Mouse (Mus musculus) CH12.LX (cell line): Measurements from ENCODE around the gene Coa7. TPM values are rescaled to one million over a fixed set of nuclear protein-coding genes. Genes with fewer than 3 reads are reported as not detected.
A peak's percentile ranks its signal among the peaks of the same experiment; 100 is the strongest.

ENCODE experiments used
- DNase-seq: peaks from one replicate; pipeline ENCODE4 v3.0.0-alpha.2; 2013; ENCODE audit errors: extremely low read depth
- H3K27ac ChIP-seq: 2 replicates; pipeline ENCODE4 v1.5.1; 2012; ENCODE audit warnings: low read depth, mild to moderate bottlenecking, control low read depth, moderate library complexity; ENCODE audit not compliant: insufficient read depth
- H3K27me3 ChIP-seq: replicated peaks from 2 replicates; pipeline ENCODE3; 2012; ENCODE audit warnings: inconsistent platforms
- H3K36me3 ChIP-seq, 2 experiments: replicated peaks in 1 of 2; 2 replicates each; pipeline versions ENCODE3 to v1.6.1; 2012; ENCODE audit warnings: inconsistent platforms in 1 of 2, low read length in 1 of 2, mild to moderate bottlenecking in 1 of 2, mixed read lengths in 1 of 2, moderate library complexity in 1 of 2; ENCODE audit not compliant: control insufficient read depth in 1 of 2, insufficient read depth in 1 of 2
- H3K4me1 ChIP-seq, 2 experiments: 2 replicates each; pipeline ENCODE4 v1.6.1; 2012; ENCODE audit warnings: inconsistent platforms in 1 of 2, moderate library complexity in 1 of 2; ENCODE audit not compliant: insufficient read depth in 2 of 2, control insufficient read depth in 1 of 2
- H3K4me2 ChIP-seq: 2 replicates; pipeline ENCODE4 v1.6.1; 2012; ENCODE audit warnings: low read depth, mild to moderate bottlenecking, control low read depth; ENCODE audit not compliant: poor library complexity, insufficient read depth, severe bottlenecking
- H3K4me3 ChIP-seq, 3 experiments: fragments of 150-350 bp in 1 of 3; sonication (generic) in 1 of 3; replicated peaks in 1 of 3; 2 replicates each; pipeline versions ENCODE3 to v1.5.1; 2011 to 2012; ENCODE audit warnings: low read depth in 2 of 3, low read length in 2 of 3, mild to moderate bottlenecking in 2 of 3, moderate library complexity in 2 of 3, control low read depth in 1 of 3, improper control_type of control experiment in 1 of 3, inconsistent platforms in 1 of 3, mixed read lengths in 1 of 3; ENCODE audit not compliant: poor library complexity in 1 of 3
- H3K79me2 ChIP-seq: replicated peaks from 2 replicates; pipeline ENCODE4 v1.6.1; 2012; ENCODE audit warnings: mild to moderate bottlenecking, moderate library complexity; ENCODE audit not compliant: control insufficient read depth, poor library complexity, insufficient read depth, severe bottlenecking; ENCODE audit errors: extremely low read depth
- H3K9ac ChIP-seq: 2 replicates; pipeline ENCODE4 v1.6.1; 2012; ENCODE audit warnings: low read depth, mild to moderate bottlenecking, control low read depth, moderate library complexity; ENCODE audit not compliant: insufficient read depth
- H3K9me3 ChIP-seq: replicated peaks from 2 replicates; pipeline ENCODE3; 2012; ENCODE audit warnings: low read length, inconsistent platforms, mixed read lengths
- BHLHE40 ChIP-seq: IDR thresholded peaks from 2 replicates; pipeline ENCODE4 v1.6.1; 2011; ENCODE audit warnings: mild to moderate bottlenecking, low read depth, low read length, improper control_type of control experiment
- E2F4 ChIP-seq: IDR thresholded peaks from 2 replicates; pipeline ENCODE4 v1.6.1; 2011; ENCODE audit warnings: low read depth, low read length, improper control_type of control experiment; ENCODE audit not compliant: insufficient replicate concordance
- ETS1 ChIP-seq: conservative IDR thresholded peaks from 2 replicates; pipeline ENCODE4 v1.6.1; 2012; ENCODE audit warnings: low read depth, mild to moderate bottlenecking, inconsistent platforms, low read length, improper control_type of control experiment, moderate library complexity
- GABPA ChIP-seq: IDR thresholded peaks from 2 replicates; pipeline ENCODE4 v1.6.1; 2012; ENCODE audit warnings: low read depth, low read length, improper control_type of control experiment, inconsistent platforms; ENCODE audit not compliant: insufficient replicate concordance
- HCFC1 ChIP-seq: IDR thresholded peaks from 2 replicates; pipeline ENCODE4 v1.6.1; 2012; ENCODE audit warnings: low read depth, mild to moderate bottlenecking, inconsistent platforms, low read length, improper control_type of control experiment
- IRF4 ChIP-seq: IDR thresholded peaks from 2 replicates; pipeline ENCODE4 v1.6.1; 2014; ENCODE audit warnings: low read depth, mild to moderate bottlenecking, inconsistent platforms, low read length, improper control_type of control experiment
- MAFK ChIP-seq: IDR thresholded peaks from 2 replicates; pipeline ENCODE4 v1.6.1; 2011; ENCODE audit warnings: low read length, improper control_type of control experiment; ENCODE audit not compliant: insufficient replicate concordance
- MAX ChIP-seq: IDR thresholded peaks from 2 replicates; pipeline ENCODE4 v1.6.1; 2011; ENCODE audit warnings: low read length, improper control_type of control experiment
- MAZ ChIP-seq: IDR thresholded peaks from 2 replicates; pipeline ENCODE4 v1.6.1; 2012; ENCODE audit warnings: low read depth, mild to moderate bottlenecking, inconsistent platforms, low read length, improper control_type of control experiment, moderate library complexity
- MEF2A ChIP-seq: IDR thresholded peaks from 2 replicates; pipeline ENCODE4 v1.6.1; 2014; ENCODE audit warnings: low read depth, mild to moderate bottlenecking, inconsistent platforms, low read length, improper control_type of control experiment, borderline replicate concordance
- MXI1 ChIP-seq: IDR thresholded peaks from 2 replicates; pipeline ENCODE4 v1.6.1; 2011; ENCODE audit warnings: mild to moderate bottlenecking, low read depth, low read length, improper control_type of control experiment
- MYC ChIP-seq: IDR thresholded peaks from 2 replicates; pipeline ENCODE4 v1.6.1; 2011; ENCODE audit warnings: low read depth, mild to moderate bottlenecking, improper control_type of control experiment, low read length
- PAX5 ChIP-seq: IDR thresholded peaks from 2 replicates; pipeline ENCODE4 v1.6.1; 2012; ENCODE audit warnings: low read length, inconsistent platforms, mixed read lengths
- POLR2A ChIP-seq: IDR thresholded peaks from 2 replicates; pipeline ENCODE4 v1.6.1; 2011; ENCODE audit warnings: low read depth, mild to moderate bottlenecking, improper control_type of control experiment, low read length
- POLR2AphosphoS2 ChIP-seq: IDR thresholded peaks from 2 replicates; pipeline ENCODE4 v1.6.1; 2011; ENCODE audit warnings: low read depth, low read length, improper control_type of control experiment
- RAD21 ChIP-seq: IDR thresholded peaks from 2 replicates; pipeline ENCODE4 v1.6.1; 2011; ENCODE audit warnings: low read depth, mild to moderate bottlenecking, low read length, improper control_type of control experiment, moderate library complexity
- SMC3 ChIP-seq: IDR thresholded peaks from 2 replicates; pipeline ENCODE4 v1.6.1; 2011; ENCODE audit warnings: low read depth, low read length, improper control_type of control experiment
- TCF12 ChIP-seq: IDR thresholded peaks from 2 replicates; pipeline ENCODE4 v1.6.1; 2014; ENCODE audit warnings: low read depth, mild to moderate bottlenecking, inconsistent platforms, low read length, improper control_type of control experiment
- UBTF ChIP-seq: IDR thresholded peaks from 2 replicates; pipeline ENCODE4 v1.6.1; 2012; ENCODE audit warnings: low read depth, mild to moderate bottlenecking, inconsistent platforms, low read length, improper control_type of control experiment, moderate library complexity
- USF1 ChIP-seq: IDR thresholded peaks from 2 replicates; pipeline ENCODE4 v1.6.1; 2014; ENCODE audit warnings: low read depth, mild to moderate bottlenecking, inconsistent platforms, low read length, improper control_type of control experiment
- USF2 ChIP-seq: conservative IDR thresholded peaks from 2 replicates; pipeline ENCODE4 v1.6.1; 2011; ENCODE audit warnings: low read depth, low read length, improper control_type of control experiment
- ZKSCAN1 ChIP-seq: IDR thresholded peaks from 2 replicates; pipeline ENCODE4 v1.6.1; 2012; ENCODE audit warnings: low read depth, inconsistent platforms, low read length, improper control_type of control experiment, borderline replicate concordance
- ZMIZ1 ChIP-seq: IDR thresholded peaks from 2 replicates; pipeline ENCODE4 v1.6.1; 2012; ENCODE audit warnings: low read depth, mild to moderate bottlenecking, inconsistent platforms, low read length, improper control_type of control experiment
- ZNF384 ChIP-seq: IDR thresholded peaks from 2 replicates; pipeline ENCODE4 v1.6.1; 2012; ENCODE audit warnings: low read depth, low read length, improper control_type of control experiment, inconsistent platforms
- dilution Hi-C: fragments of 300-500 bp; cut with MboI; formaldehyde crosslinking; loops from 2 replicates; pipeline ENCODE4 v1.14.3; 2020; ENCODE audit warnings: low sequenced_read_pairs; ENCODE audit not compliant: extremely low pct_unique_long_range_greater_than_20kb, extremely low pct_ligation_motif_present
- in situ Hi-C: fragments of 300-500 bp; cut with MboI; formaldehyde crosslinking; loops from 3 replicates; pipeline ENCODE4 v1.14.3; 2019; ENCODE audit warnings: low sequenced_read_pairs, low pct_ligation_motif_present, low pct_unique_long_range_greater_than_20kb, mixed read lengths
- polyA plus RNA-seq: library from polyadenylated mRNA; unstranded; fragments of >175 nt; gene quantifications from 2 replicates; pipeline ENCODE4 v1.2.1, GENCODE M21; 2012; ENCODE audit warnings: low read depth; ENCODE audit not compliant: insufficient read length
- total RNA-seq, 2 experiments: library from RNA; depleted of rRNA; stranded (reverse); fragments of 300-350 nt in 1 of 2; fragments of >200 nt in 1 of 2; gene quantifications; 2 replicates each; pipeline ENCODE4 v1.2.3; 2012 to 2014

Coa7 gene
- total and polyA plus RNA-seq, 3 experiments, result 18.7 to 73.8 (median 24.2) TPM

DNA sequence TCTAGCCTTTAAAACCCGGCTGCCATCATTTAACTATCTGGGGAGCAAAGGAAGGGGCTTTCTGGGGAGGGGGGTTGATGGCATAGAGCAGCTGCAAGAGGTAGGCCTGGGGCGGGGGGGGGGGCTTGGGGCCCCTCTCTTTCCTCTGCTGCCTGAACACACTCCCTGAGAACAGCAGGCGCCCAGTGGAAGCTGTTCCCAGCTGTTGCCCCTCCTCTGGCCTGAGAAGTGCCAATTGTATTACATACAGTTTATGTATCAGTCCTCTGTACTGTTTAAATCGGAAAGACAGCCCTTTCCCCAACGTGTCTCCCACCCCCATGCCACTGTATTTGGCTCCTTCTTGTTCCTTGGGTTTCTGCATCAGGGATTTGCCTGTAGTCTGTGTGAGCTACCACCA is 17.9 kb downstream of the Coa7 start:
- H3K4me2 ChIP-seq, result no peak overlapping the region
- H3K79me2 ChIP-seq, result no peaks in the 10 kb centered on the region
- H3K36me3 ChIP-seq, result peaks cover 0 to 9% of the 10 kb centered on the region in 2 experiments
- dilution Hi-C loops, result no loop called here
- no peak overlapping the region for H3K9ac ChIP-seq
- H3K27ac ChIP-seq, result no peak overlapping the region
- H3K4me1 ChIP-seq, result peaks cover 8 to 39% of the 10 kb centered on the region in 2 experiments
- TF ChIP-seq POLR2A (no peak), MEF2A (no peak), SMC3 (no peak), POLR2AphosphoS2 (no peak), MAFK (no peak), ZKSCAN1 (no peak)
- H3K27me3 ChIP-seq, result no peaks in the 10 kb centered on the region
- H3K9me3 ChIP-seq, result no peaks in the 10 kb centered on the region
- no peak overlapping the region for H3K4me3 ChIP-seq
- in situ Hi-C loops, result loop anchor here (25.0 kb wide), 1 partner anchor 216 kb away; no protein-coding TSS in a partner anchor
- DNase-seq, result no peak

DNA sequence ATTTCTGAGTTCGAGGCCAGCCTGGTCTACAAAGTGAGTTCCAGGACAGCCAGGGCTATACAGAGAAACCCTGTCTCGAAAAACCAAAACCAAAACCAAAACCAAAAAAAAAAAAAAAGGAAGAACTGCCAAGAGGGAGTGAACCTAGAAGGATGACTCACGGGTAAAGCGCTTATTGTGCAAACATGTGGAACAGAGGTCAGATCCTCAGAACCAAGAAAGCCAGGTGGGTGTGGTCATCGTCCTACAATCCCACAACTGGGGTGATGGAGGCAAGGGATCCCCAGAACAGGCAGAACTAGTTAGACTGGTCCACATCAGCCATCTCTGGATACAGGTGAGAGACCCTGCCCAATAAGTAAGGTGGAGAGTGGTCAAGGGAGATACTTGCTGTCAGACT is 19.2 kb downstream of the Coa7 start:
- DNase-seq, result peak; percentile 54
- dilution Hi-C loops, result no loop called here
- H3K4me3 ChIP-seq, result no peak overlapping the region

DNA sequence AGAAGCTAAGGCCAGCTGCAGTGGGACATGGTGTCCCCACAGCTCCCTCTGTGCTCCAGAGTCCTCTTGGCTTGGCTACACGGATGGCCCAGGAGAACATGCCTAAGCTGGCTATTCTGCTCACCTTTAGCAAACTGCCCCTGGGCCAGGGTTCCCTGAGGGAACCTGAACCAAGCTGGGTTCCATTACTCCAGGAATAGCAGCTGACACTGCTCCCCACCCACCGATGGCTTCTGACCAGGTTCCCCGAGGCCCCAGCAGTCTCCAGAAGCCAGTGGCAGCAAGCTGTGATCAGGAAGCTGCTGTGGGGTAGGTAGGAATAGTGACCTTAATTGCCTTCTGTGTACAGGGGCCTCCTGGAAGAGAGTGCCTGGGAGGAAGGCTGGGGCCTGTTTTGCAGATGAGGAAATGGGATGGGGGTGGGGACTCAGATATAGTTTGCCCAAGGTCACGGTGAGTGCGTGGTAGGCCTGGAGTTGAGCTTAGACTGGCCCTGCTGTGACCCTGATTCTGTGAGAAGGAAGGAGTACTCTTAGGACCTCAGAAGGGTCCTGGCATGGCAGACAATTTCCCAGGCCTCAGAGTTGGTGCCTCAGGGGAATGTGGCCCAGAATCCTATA is 20.4 kb downstream of the Coa7 start:
- Histone ChIP-seq H3K9me3 (no peaks in the 10 kb centered on the region), H3K4me3 (no peak overlapping the region), H3K4me1 (peaks cover 8 to 46% of the 10 kb centered on the region in 2 experiments), H3K79me2 (no peaks in the 10 kb centered on the region), H3K9ac (no peak overlapping the region), H3K36me3 (no peaks in the 10 kb centered on the region), H3K4me2 (no peak overlapping the region), H3K27ac (no peak overlapping the region), H3K27me3 (no peaks in the 10 kb centered on the region)
- dilution Hi-C loops (no loop called here), in situ Hi-C loops (loop anchor here (25.0 kb wide), 1 partner anchor 214 kb away; no protein-coding TSS in a partner anchor)
- DNase-seq, result no peak
- no peak for TF ChIP-seq PAX5
- no peak for TF ChIP-seq USF2
- TF ChIP-seq E2F4, result no peak
- no peak for TF ChIP-seq ZKSCAN1
- TF ChIP-seq RAD21, result no peak
- no peak for TF ChIP-seq MAX
- TF ChIP-seq ZMIZ1, result no peak
- no peak for TF ChIP-seq ZNF384
- no peak for TF ChIP-seq GABPA
- TF ChIP-seq BHLHE40, result no peak
- no peak for TF ChIP-seq MAZ
- no peak for TF ChIP-seq IRF4
- no peak for TF ChIP-seq MAFK
- TF ChIP-seq MYC, result no peak
- TF ChIP-seq, all 38 proteins: peak for 0

More for the DNA sequence above, 19.2 kb downstream of the Coa7 start:
- in situ Hi-C loops, result loop anchor here (25.0 kb wide), 1 partner anchor 215 kb away; no protein-coding TSS in a partner anchor
- Histone ChIP-seq H3K9ac (no peak overlapping the region), H3K9me3 (no peaks in the 10 kb centered on the region), H3K4me1 (peaks cover 8 to 46% of the 10 kb centered on the region in 2 experiments), H3K27me3 (no peaks in the 10 kb centered on the region), H3K27ac (no peak overlapping the region), H3K4me2 (peak overlapping the region; percentile 45; the same call in 1 of the 2 replicates), H3K79me2 (no peaks in the 10 kb centered on the region), H3K36me3 (peaks cover 0 to 2% of the 10 kb centered on the region in 2 experiments)
- TF ChIP-seq TCF12 (no peak), ETS1 (peak; percentile 73), UBTF (no peak), ZNF384 (peak; percentile 87), BHLHE40 (no peak), USF1 (no peak), MXI1 (no peak), ZMIZ1 (no peak), E2F4 (no peak), MAZ (no peak), HCFC1 (no peak)
